Mouse (Mus musculus) cerebral cortex, adult 2 months (tissue): ENCODE measurements around the gene Tspan3.

Experiments
- WGBS: fragments of 180-500 bp; shearing (Covaris S2); methylation state at CpG from one replicate; pipeline ENCODE4 v1.1.7; 2018; 5-methylcytosine and 5-hydroxymethylcytosine counted together

Gene Tspan3

DNA sequence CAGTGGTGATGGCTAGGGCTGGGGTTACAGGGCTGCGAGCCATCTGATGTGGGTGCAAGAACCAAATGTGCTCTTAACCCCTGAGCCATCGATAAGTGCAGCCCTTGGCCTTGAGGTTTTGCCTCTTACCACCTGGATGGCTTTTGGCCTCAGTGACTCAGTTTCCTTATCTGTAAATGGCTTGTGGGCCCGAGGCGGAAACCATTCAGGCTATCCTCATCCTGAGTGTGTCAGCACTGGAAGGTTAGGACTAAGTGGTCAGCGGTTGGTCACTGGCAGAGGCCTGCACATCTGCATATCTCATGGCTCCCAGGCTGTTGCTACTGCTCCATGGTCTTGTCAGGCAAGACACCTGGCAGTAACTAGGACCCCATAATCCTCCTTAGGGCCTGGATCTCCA lies 47.2 kb downstream of the Tspan3 start:
- WGBS, result 85% methylated on average over 5 of the region's 5 CpGs

DNA sequence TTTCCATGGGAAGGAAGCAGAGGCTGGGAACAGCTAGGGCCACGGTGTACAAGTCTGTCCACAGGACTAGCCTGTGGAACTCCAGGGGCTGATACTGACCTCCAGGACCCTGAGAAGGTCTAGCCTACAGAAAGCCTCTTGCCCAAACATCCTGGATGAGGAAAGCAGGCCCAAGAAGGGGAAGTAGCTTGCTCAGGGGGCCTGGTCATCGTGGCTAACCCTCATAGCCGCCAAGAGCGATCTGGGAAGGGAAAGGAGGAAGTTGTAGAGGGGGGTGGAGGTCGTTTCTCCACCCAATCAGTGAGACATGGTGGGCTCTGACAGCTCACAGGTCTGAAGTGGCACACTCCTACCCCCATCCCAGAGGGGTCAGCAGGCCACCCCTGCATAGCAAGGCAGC lies 57.1 kb downstream of the Tspan3 start:
- 83% methylated on average over 5 of the region's 5 CpGs for WGBS

DNA sequence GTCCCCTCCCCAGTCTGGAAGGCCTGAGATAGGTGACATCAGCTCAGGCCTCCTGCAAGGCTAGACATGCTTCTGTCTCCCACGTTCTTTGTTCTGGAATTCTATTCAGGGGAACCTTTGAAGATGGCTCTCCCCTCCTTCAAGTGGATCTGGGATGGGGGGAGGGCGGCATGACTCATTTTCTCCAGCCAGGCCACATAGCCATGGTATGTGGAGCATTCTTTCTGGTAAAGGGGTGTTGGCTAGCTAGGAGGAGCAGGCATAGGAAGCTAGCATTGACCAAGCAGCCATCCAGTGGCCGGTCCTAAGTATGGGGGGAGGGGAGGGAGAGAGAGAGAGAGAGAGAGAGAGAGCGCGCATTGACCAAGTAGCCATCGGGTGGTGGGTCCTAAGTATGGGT lies 57.8 kb downstream of the Tspan3 start:
- WGBS, result 85% methylated on average over 6 of the region's 6 CpGs

GRCm38 (mm10) chr9:56106274-56107072 lies 58.8 kb downstream of the Tspan3 start:
- WGBS, result 89% methylated on average over 6 of the region's 6 CpGs

DNA sequence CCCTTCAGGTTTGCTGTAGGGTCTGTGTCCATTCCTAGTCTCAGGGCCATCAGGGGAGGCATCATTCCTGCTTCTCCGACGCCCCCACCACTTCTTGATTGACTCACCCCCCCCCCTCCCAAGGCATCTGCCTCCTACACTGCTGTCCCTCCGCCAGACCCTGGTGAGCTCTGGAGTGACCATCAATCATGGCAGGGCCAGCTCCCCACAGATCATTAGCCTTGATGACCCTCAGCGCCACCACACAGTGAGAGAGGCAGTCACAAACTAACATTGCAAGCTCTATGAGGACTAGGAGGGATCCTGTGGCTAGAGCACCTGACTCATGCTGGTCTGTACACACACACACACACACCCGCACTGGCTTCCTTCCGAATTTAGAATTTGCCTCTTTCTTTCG lies 60.4 kb downstream of the Tspan3 start:
- WGBS, result 85% methylated on average over 7 of the region's 7 CpGs

DNA sequence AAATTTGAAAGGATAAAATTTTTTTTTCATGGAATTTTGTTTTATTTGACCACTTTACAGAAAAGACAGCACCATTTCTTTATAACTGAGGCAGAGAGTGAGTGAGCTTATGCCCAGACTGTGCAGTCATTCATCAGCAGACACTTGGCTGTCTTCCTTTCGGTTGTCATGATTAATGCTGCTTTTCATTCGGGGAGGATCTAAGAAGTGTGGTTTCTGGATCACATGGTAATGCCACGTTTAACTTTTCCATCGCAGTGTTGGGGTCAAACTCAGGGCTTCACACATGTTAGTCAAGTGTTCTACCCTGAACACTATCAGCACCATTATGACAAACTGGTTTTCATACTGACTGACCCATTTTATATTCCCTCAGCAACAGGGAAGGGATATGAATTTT lies 64.3 kb downstream of the Tspan3 start:
- WGBS, result 50% methylated on average over 4 of the region's 4 CpGs

GRCm38 (mm10) chr9:56100041-56100522 lies 65.2 kb downstream of the Tspan3 start:
- WGBS, result 80% methylated on average over 7 of the region's 7 CpGs

- 66% methylated on average over 4 of the region's 4 CpGs for WGBS
These were observed 67.5 kb downstream of the Tspan3 start for GRCm38 (mm10) chr9:56097584-56098298.

- WGBS, result 63% methylated on average over 2 of the region's 2 CpGs
These were observed 73.2 kb downstream of the Tspan3 start for GRCm38 (mm10) chr9:56092102-56092501.

DNA sequence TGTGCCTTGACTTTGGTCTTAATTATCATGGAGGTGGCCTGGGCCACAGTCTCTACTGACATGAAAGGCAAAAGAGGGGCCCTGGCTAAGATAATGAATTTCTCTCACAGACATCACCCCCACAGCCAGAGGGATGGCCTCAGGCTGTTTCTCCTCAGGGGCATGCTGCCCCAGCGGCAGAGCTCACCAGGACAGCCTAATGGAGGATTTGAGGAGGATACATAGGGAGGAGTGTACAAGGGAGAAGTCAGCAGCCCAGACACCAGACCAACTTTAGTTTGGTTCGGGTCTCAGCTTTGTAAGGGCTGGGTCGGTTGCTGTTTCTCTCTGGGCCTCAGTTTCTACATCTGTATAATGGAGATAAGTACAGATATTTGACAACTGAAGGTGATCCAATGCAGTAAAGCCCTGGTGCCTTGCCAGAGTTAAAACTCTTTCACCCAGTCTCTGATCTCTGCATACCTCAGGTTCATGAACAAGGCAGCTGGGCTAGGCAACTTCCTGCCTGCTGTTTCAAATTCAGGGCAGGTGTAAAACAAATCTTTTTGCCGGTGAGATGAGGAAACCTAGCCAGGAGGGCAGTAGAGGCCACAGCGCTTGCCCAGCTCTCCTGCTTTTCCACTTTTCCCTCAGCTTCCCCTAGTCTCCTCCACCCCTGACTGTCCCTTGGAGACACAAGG lies 74.6 kb downstream of the Tspan3 start:
- 78% methylated on average over 5 of the region's 5 CpGs for WGBS

GRCm38 (mm10) chr9:56089778-56090520 lies 75.3 kb downstream of the Tspan3 start, which contains the start of gene Pstpip1:
Gene Pstpip1, plus strand, starts transcription at chr9:56089962.
- 26% methylated on average over 22 of the region's 22 CpGs for WGBS

- WGBS, result 93% methylated on average over 5 of the region's 5 CpGs
These were observed 78.8 kb downstream of the Tspan3 start for GRCm38 (mm10) chr9:56086524-56086923.
